Mouse (Mus musculus) ES-Bruce4 (cell line): ENCODE results near the gene Nlk. TPM values are rescaled to one million over a fixed set of nuclear protein-coding genes. Genes with fewer than 3 reads are reported as not detected.

Experiments
- H3K27ac ChIP-seq: 2 replicates; pipeline ENCODE4 v1.5.1; 2012; ENCODE audit warnings: low read length, inconsistent platforms; ENCODE audit not compliant: insufficient read depth
- H3K27me3 ChIP-seq: 2 replicates; pipeline ENCODE4 v1.6.1; 2012; ENCODE audit warnings: mild to moderate bottlenecking, low read length, inconsistent platforms; ENCODE audit not compliant: control insufficient read depth, poor library complexity, insufficient read depth, severe bottlenecking
- H3K36me3 ChIP-seq: 2 replicates; pipeline ENCODE4 v1.6.1; 2012; ENCODE audit warnings: inconsistent platforms, mild to moderate bottlenecking, low read length, moderate library complexity; ENCODE audit not compliant: control insufficient read depth, poor library complexity, insufficient read depth, severe bottlenecking
- H3K4me1 ChIP-seq: one replicate; pipeline ENCODE4 v1.8.1; 2011; ENCODE audit warnings: low read length; ENCODE audit not compliant: control insufficient read depth, insufficient read depth
- H3K4me3 ChIP-seq: 2 replicates; pipeline ENCODE4 v1.5.1; 2011; ENCODE audit warnings: low read depth, mild to moderate bottlenecking, low read length
- H3K9ac ChIP-seq: 2 replicates; pipeline ENCODE4 v1.6.1; 2012; ENCODE audit warnings: low read depth, mild to moderate bottlenecking, inconsistent platforms; ENCODE audit not compliant: poor library complexity, severe bottlenecking
- H3K9me3 ChIP-seq: replicated peaks from 2 replicates; pipeline ENCODE4 v1.6.1; 2012; ENCODE audit warnings: mild to moderate bottlenecking, low read length, inconsistent platforms; ENCODE audit not compliant: control insufficient read depth, poor library complexity, insufficient read depth, severe bottlenecking
- CTCF ChIP-seq: IDR thresholded peaks from one replicate; pipeline ENCODE4 v1.8.1; 2011; ENCODE audit warnings: low read depth, low read length
- EP300 ChIP-seq: IDR thresholded peaks from 2 replicates; pipeline ENCODE4 v1.6.1; 2011; ENCODE audit warnings: low read depth, low read length; ENCODE audit not compliant: insufficient read depth
- POLR2A ChIP-seq: IDR thresholded peaks from one replicate; pipeline ENCODE4 v1.8.1; 2011; ENCODE audit warnings: low read length; ENCODE audit not compliant: insufficient read depth
- polyA plus RNA-seq: library from polyadenylated mRNA; stranded (reverse); fragments of >200 nt; gene quantifications from 2 replicates; pipeline ENCODE4 v1.2.4, GENCODE M21; 2011; ENCODE audit warnings: low read depth; ENCODE audit not compliant: missing spikeins, insufficient read depth, insufficient read length

The Nlk gene
- polyA plus RNA-seq, 1 experiment, result 39.7 TPM

GRCm38 (mm10) chr11:78600926-78601590 lies 96.1 kb downstream of the Nlk start:
- TF ChIP-seq CTCF (no peak), EP300 (no peak), POLR2A (no peak)
- Histone ChIP-seq H3K9ac (no peak overlapping the region), H3K9me3 (no peaks in the 10 kb centered on the region), H3K36me3 (no peaks in the 10 kb centered on the region), H3K4me1 (no peaks in the 10 kb centered on the region), H3K4me3 (no peak overlapping the region), H3K27me3 (no peaks in the 10 kb centered on the region), H3K27ac (no peak overlapping the region)

- H3K4me3 ChIP-seq, result no peak overlapping the region
- H3K36me3 ChIP-seq, result no peaks in the 10 kb centered on the region
- no peak overlapping the region for H3K9ac ChIP-seq
- TF ChIP-seq EP300, result no peak
- no peak for TF ChIP-seq POLR2A
- no peak for TF ChIP-seq CTCF
- H3K9me3 ChIP-seq, result no peaks in the 10 kb centered on the region
- no peaks in the 10 kb centered on the region for H3K27me3 ChIP-seq
- H3K27ac ChIP-seq, result no peak overlapping the region
- H3K4me1 ChIP-seq, result no peaks in the 10 kb centered on the region
Observed at GRCm38 (mm10) chr11:78600496-78600895, 96.7 kb downstream of the Nlk start.

GRCm38 (mm10) chr11:78600051-78600450 lies 97.1 kb downstream of the Nlk start:
- TF ChIP-seq CTCF (no peak), POLR2A (no peak)
- no peaks in the 10 kb centered on the region for H3K9me3 ChIP-seq
- H3K4me3 ChIP-seq, result no peak overlapping the region

GRCm38 (mm10) chr11:78598763-78599415 lies 98.3 kb downstream of the Nlk start:
- H3K36me3 ChIP-seq, result no peaks in the 10 kb centered on the region
- H3K27me3 ChIP-seq, result no peaks in the 10 kb centered on the region
- no peak for TF ChIP-seq CTCF
- TF ChIP-seq EP300, result no peak
- TF ChIP-seq POLR2A, result no peak
- H3K9ac ChIP-seq, result no peak overlapping the region
- no peak overlapping the region for H3K4me3 ChIP-seq
- H3K4me1 ChIP-seq, result no peaks in the 10 kb centered on the region
- H3K9me3 ChIP-seq, result no peaks in the 10 kb centered on the region
- no peak overlapping the region for H3K27ac ChIP-seq

More at GRCm38 (mm10) chr11:78600051-78600450, 97.1 kb downstream of the Nlk start:
- H3K4me1 ChIP-seq, result no peaks in the 10 kb centered on the region
- H3K9ac ChIP-seq, result no peak overlapping the region
- no peaks in the 10 kb centered on the region for H3K27me3 ChIP-seq
- no peaks in the 10 kb centered on the region for H3K36me3 ChIP-seq
- no peak overlapping the region for H3K27ac ChIP-seq

GRCm38 (mm10) chr11:78596750-78597149 lies 100.4 kb downstream of the Nlk start:
- Histone ChIP-seq H3K4me1 (no peaks in the 10 kb centered on the region), H3K27ac (no peak overlapping the region), H3K27me3 (no peaks in the 10 kb centered on the region), H3K36me3 (no peaks in the 10 kb centered on the region), H3K9ac (no peak overlapping the region), H3K4me3 (no peak overlapping the region), H3K9me3 (no peaks in the 10 kb centered on the region)
- TF ChIP-seq POLR2A (no peak), CTCF (no peak), EP300 (no peak)

GRCm38 (mm10) chr11:78595773-78596172 lies 101.4 kb downstream of the Nlk start:
- Histone ChIP-seq H3K4me3 (no peak overlapping the region), H3K27ac (no peak overlapping the region), H3K9me3 (no peaks in the 10 kb centered on the region), H3K27me3 (no peaks in the 10 kb centered on the region), H3K36me3 (no peaks in the 10 kb centered on the region), H3K9ac (no peak overlapping the region), H3K4me1 (no peaks in the 10 kb centered on the region)
- TF ChIP-seq CTCF (no peak), POLR2A (no peak), EP300 (no peak)
